Mouse (Mus musculus): ENCODE results near the gene Slain2. TPM values are rescaled to one million over a fixed set of nuclear protein-coding genes. Genes with fewer than 3 reads are reported as not detected.

The Slain2 gene
- total and polyA plus RNA-seq, 3 experiments: 11.0 to 34.6 (median 27.5) TPM

DNA sequence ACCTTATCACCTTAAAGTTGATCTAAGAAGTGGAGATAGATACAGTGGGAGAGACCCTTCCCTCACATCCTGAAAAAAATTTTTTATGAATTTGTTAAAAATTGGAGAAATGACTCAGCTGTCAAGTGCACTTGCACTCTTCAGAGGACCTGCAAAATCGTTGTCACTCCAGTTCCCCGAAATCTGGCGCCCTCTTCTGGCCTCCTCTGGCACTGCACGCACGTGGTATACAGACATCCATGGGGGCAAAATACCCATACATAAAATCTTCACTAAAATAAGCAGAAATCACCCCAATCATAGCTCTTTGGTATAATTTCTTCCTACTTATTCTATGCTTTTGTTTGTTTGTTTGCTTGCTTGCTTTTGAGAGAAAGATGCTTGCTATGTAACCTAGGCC lies 20.1 kb upstream of the Slain2 start:
- Histone ChIP-seq H3K4me2 (ENCODE audit: insufficient read depth, low read depth, poor library complexity, severe bottlenecking) (no peak overlapping the region), H3K36me3 (replicated peaks in 1 of 2; ENCODE audit: control insufficient read depth in 1 of 2, insufficient read depth in 1 of 2, low read length in 1 of 2) (no peaks in the 10 kb centered on the region), H3K4me3 (replicated peaks in 1 of 3; ENCODE audit: low read depth in 2 of 3, low read length in 2 of 3, poor library complexity in 1 of 3) (no peak overlapping the region), H3K79me2 (replicated peaks; ENCODE audit: control insufficient read depth, extremely low read depth, insufficient read depth, poor library complexity, severe bottlenecking) (no peaks in the 10 kb centered on the region), H3K9ac (ENCODE audit: insufficient read depth, low read depth) (no peak overlapping the region), H3K4me1 (ENCODE audit: control insufficient read depth in 1 of 2, insufficient read depth in 2 of 2) (peaks cover 0 to 2% of the 10 kb centered on the region in 2 experiments; a peak in 1 of 4 replicates), H3K27ac (ENCODE audit: insufficient read depth, low read depth) (no peak overlapping the region), H3K9me3 (replicated peaks; ENCODE audit: low read length) (no peaks in the 10 kb centered on the region), H3K27me3 (replicated peaks) (no peaks in the 10 kb centered on the region)
- in situ Hi-C loops (cut with MboI; ENCODE audit: low pct_ligation_motif_present, low pct_unique_long_range_greater_than_20kb, low sequenced_read_pairs): no loop called here
- TF ChIP-seq ZKSCAN1 (IDR thresholded peaks at IDR 0.05; ENCODE audit: borderline replicate concordance, low read depth, low read length) (no peak), MYC (IDR thresholded peaks at IDR 0.05; ENCODE audit: low read depth, low read length) (peak; percentile 78; the same call in 1 of the 2 replicates), ELF1 (IDR thresholded peaks at IDR 0.05; ENCODE audit: low read depth, low read length) (no peak), BHLHE40 (IDR thresholded peaks at IDR 0.05; ENCODE audit: low read depth, low read length) (0 out of 2 replicates have a peak, but pooled peaks have one; percentile 29), MAX (IDR thresholded peaks at IDR 0.05; ENCODE audit: low read length) (peak; percentile 81), TCF12 (IDR thresholded peaks at IDR 0.05; ENCODE audit: low read depth, low read length) (no peak), SIN3A (IDR thresholded peaks at IDR 0.05; ENCODE audit: low read length) (0 out of 2 replicates have a peak, but pooled peaks have one; percentile 26), CTCF (conservative IDR thresholded peaks at IDR 0.05 in 1 of 2, IDR thresholded peaks at IDR 0.05 in 1 of 2; ENCODE audit: low read depth in 2 of 2, low read length in 2 of 2) (peak; percentile 69 to 82), NELFE (IDR thresholded peaks at IDR 0.05; ENCODE audit: low read depth, low read length) (no peak), HCFC1 (IDR thresholded peaks at IDR 0.05; ENCODE audit: low read depth, low read length) (no peak), SMC3 (IDR thresholded peaks at IDR 0.05; ENCODE audit: low read depth, low read length) (peak; percentile 61), RAD21 (IDR thresholded peaks at IDR 0.05; ENCODE audit: low read depth, low read length) (peak; percentile 60), MAFK (IDR thresholded peaks at IDR 0.05; ENCODE audit: insufficient replicate concordance, low read length) (no peak)
- dilution Hi-C loops (cut with MboI; ENCODE audit: extremely low pct_ligation_motif_present, extremely low pct_unique_long_range_greater_than_20kb, low sequenced_read_pairs): no loop called here
- peak; percentile 48 for DNase-seq (ENCODE audit: extremely low read depth)

DNA sequence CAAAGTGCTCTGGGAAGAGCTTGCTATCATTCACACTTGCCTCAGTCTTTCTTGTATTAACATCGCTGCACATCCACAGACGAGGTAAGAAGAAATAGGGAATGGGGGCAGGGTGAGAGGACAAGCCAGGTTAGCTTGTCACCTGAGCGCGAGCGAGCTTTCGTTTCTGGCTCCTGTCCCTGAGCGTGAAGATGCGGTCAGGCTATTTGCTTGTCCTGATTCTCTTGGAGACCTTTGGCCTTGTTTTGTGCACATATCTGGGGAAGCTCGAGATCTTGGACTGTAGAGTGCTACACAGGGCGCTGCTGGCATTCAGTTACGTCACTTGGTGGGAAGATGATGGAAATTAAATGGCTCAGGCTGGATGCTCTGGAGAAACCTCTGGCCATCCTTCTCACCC lies 18.8 kb upstream of the Slain2 start:
- Histone ChIP-seq H3K36me3 (replicated peaks in 1 of 2; ENCODE audit: control insufficient read depth in 1 of 2, insufficient read depth in 1 of 2, low read length in 1 of 2) (no peaks in the 10 kb centered on the region), H3K9ac (ENCODE audit: insufficient read depth, low read depth) (no peak overlapping the region), H3K4me2 (ENCODE audit: insufficient read depth, low read depth, poor library complexity, severe bottlenecking) (no peak overlapping the region), H3K79me2 (replicated peaks; ENCODE audit: control insufficient read depth, extremely low read depth, insufficient read depth, poor library complexity, severe bottlenecking) (no peaks in the 10 kb centered on the region), H3K9me3 (replicated peaks; ENCODE audit: low read length) (no peaks in the 10 kb centered on the region), H3K27me3 (replicated peaks) (no peaks in the 10 kb centered on the region), H3K4me1 (ENCODE audit: control insufficient read depth in 1 of 2, insufficient read depth in 2 of 2) (peaks cover 0 to 2% of the 10 kb centered on the region in 2 experiments; a peak in 1 of 4 replicates), H3K27ac (ENCODE audit: insufficient read depth, low read depth) (no peak overlapping the region), H3K4me3 (replicated peaks in 1 of 3; ENCODE audit: low read depth in 2 of 3, low read length in 2 of 3, poor library complexity in 1 of 3) (no peak overlapping the region)
- in situ Hi-C loops (cut with MboI; ENCODE audit: low pct_ligation_motif_present, low pct_unique_long_range_greater_than_20kb, low sequenced_read_pairs) (no loop called here), dilution Hi-C loops (cut with MboI; ENCODE audit: extremely low pct_ligation_motif_present, extremely low pct_unique_long_range_greater_than_20kb, low sequenced_read_pairs) (no loop called here)
- no peak for DNase-seq (ENCODE audit: extremely low read depth)
- TF ChIP-seq NRF1 (IDR thresholded peaks at IDR 0.05; ENCODE audit: low read depth, low read length): no peak
- no peak for TF ChIP-seq TCF12 (IDR thresholded peaks at IDR 0.05; ENCODE audit: low read depth, low read length)
- no peak for TF ChIP-seq IRF4 (IDR thresholded peaks at IDR 0.05; ENCODE audit: low read depth, low read length)
- TF ChIP-seq ELF1 (IDR thresholded peaks at IDR 0.05; ENCODE audit: low read depth, low read length): no peak
- TF ChIP-seq GABPA (IDR thresholded peaks at IDR 0.05; ENCODE audit: insufficient replicate concordance, low read depth, low read length): no peak
- no peak for TF ChIP-seq TBP (conservative IDR thresholded peaks at IDR 0.05; ENCODE audit: low read depth, low read length)
- TF ChIP-seq JUN (IDR thresholded peaks at IDR 0.05; ENCODE audit: insufficient read depth, low read depth, low read length): no peak
- no peak for TF ChIP-seq CHD2 (IDR thresholded peaks at IDR 0.05; ENCODE audit: low read length)
- no peak for TF ChIP-seq PAX5 (IDR thresholded peaks at IDR 0.05; ENCODE audit: low read length)
- TF ChIP-seq KAT2A (IDR thresholded peaks at IDR 0.05; ENCODE audit: insufficient replicate concordance, low read length): no peak
- TF ChIP-seq USF1 (IDR thresholded peaks at IDR 0.05; ENCODE audit: low read depth, low read length): no peak
- TF ChIP-seq SMC3 (IDR thresholded peaks at IDR 0.05; ENCODE audit: low read depth, low read length): no peak
- TF ChIP-seq RCOR1 (conservative IDR thresholded peaks at IDR 0.05; ENCODE audit: low read depth, low read length): no peak
- no peak for TF ChIP-seq MXI1 (IDR thresholded peaks at IDR 0.05; ENCODE audit: low read depth, low read length)
- TF ChIP-seq ZNF384 (IDR thresholded peaks at IDR 0.05; ENCODE audit: low read depth, low read length): no peak
- no peak for TF ChIP-seq NELFE (IDR thresholded peaks at IDR 0.05; ENCODE audit: low read depth, low read length)
- TF ChIP-seq E2F4 (IDR thresholded peaks at IDR 0.05; ENCODE audit: insufficient replicate concordance, low read depth, low read length): no peak
- TF ChIP-seq HCFC1 (IDR thresholded peaks at IDR 0.05; ENCODE audit: low read depth, low read length): no peak
- no peak for TF ChIP-seq CTCF (conservative IDR thresholded peaks at IDR 0.05 in 1 of 2, IDR thresholded peaks at IDR 0.05 in 1 of 2; ENCODE audit: low read depth in 2 of 2, low read length in 2 of 2)
